Comparison of ENCODE assay signal across 9 mouse cellular contexts in genomic region chr1:151177937-151178271, GRCm38 (mm10). TPM values are rescaled to one million over a fixed set of nuclear protein-coding genes. Genes with fewer than 3 reads are reported as not detected.
A peak's percentile ranks its signal among the peaks of the same experiment; 100 is the strongest.
DNase-seq lines count a peak whose midpoint lies in the region; ATAC-seq and TF ChIP-seq lines count a peak whose summit lies in the region.
"Had no signal": no experiment of that assay in that cellular context is flagged by ENCODE, and none has a peak within 500 bp of the region (broad histone marks: within the 10 kb centered on the region; RNA-seq: fewer than 3 reads in every experiment).

No protein-coding gene starts in this region.

- WGBS in kidney, adult 2 months: 15% methylated on average over 4 of the region's 4 CpGs
- 6% methylated on average over 4 of the region's 4 CpGs for WGBS in hindbrain, embryonic 12.5 days
- WGBS in midbrain, embryonic 10.5 days: 11% methylated on average over 4 of the region's 4 CpGs

- ATAC-seq in hindbrain, embryonic 12.5 days (ENCODE audit: low FRiP score): no peak

- peak overlapping the region; percentile 36 for H3K4me2 ChIP-seq in hindbrain, embryonic 12.5 days (replicated peaks)

- no peaks in the 10 kb centered on the region for H3K36me3 ChIP-seq in kidney, adult 2 months (ENCODE audit: control insufficient read depth, insufficient read depth, low read length)
- no peaks in the 10 kb centered on the region for H3K36me3 ChIP-seq in hindbrain, embryonic 12.5 days
- H3K36me3 ChIP-seq in midbrain, embryonic 10.5 days: no peaks in the 10 kb centered on the region

- no peak for TF ChIP-seq CTCF in kidney, adult 2 months (conservative IDR thresholded peaks at IDR 0.05; ENCODE audit: insufficient read depth, insufficient read length, low read depth, low read length)

- peak overlapping the region; percentile 37; the same call in 1 of the 2 replicates for H3K4me3 ChIP-seq in kidney, adult 2 months (ENCODE audit: insufficient read depth, low read depth, low read length)
- peak overlapping the region; percentile 44 for H3K4me3 ChIP-seq in brown adipose tissue, adult 24 weeks (ENCODE audit: insufficient read depth, low read depth, low read length)
- peak overlapping the region; percentile 7 for H3K4me3 ChIP-seq in hindbrain, embryonic 12.5 days
- H3K4me3 ChIP-seq in midbrain, embryonic 10.5 days: peak overlapping the region; percentile 44

- no peaks in the 10 kb centered on the region for H3K9me3 ChIP-seq in hindbrain, embryonic 12.5 days (replicated peaks)
- H3K9me3 ChIP-seq in midbrain, embryonic 10.5 days (replicated peaks): no peaks in the 10 kb centered on the region

- H3K27me3 ChIP-seq in kidney, adult 2 months (replicated peaks; ENCODE audit: control insufficient read depth, insufficient read depth, low read length): no peaks in the 10 kb centered on the region
- no peaks in the 10 kb centered on the region for H3K27me3 ChIP-seq in hindbrain, embryonic 12.5 days
- peaks cover 8% of the 10 kb centered on the region; the same call in 1 of the 2 replicates for H3K27me3 ChIP-seq in midbrain, embryonic 10.5 days (ENCODE audit: low read depth, poor library complexity, severe bottlenecking)

- peaks cover 10% of the 10 kb centered on the region; the same call in 1 of the 2 replicates for H3K4me1 ChIP-seq in kidney, adult 2 months (ENCODE audit: control insufficient read depth, insufficient read depth, low read length)
- H3K4me1 ChIP-seq in brown adipose tissue, adult 24 weeks (ENCODE audit: control insufficient read depth, insufficient read depth, insufficient read length, low read length): no peaks in the 10 kb centered on the region
- H3K4me1 ChIP-seq in hindbrain, embryonic 12.5 days: peaks cover 13% of the 10 kb centered on the region
- H3K4me1 ChIP-seq in midbrain, embryonic 10.5 days: peaks cover 31% of the 10 kb centered on the region

- H3K27ac ChIP-seq in kidney, adult 2 months (ENCODE audit: insufficient read depth, low read depth, low read length): peak overlapping the region; percentile 100
- H3K27ac ChIP-seq in brown adipose tissue, adult 24 weeks (replicated peaks; ENCODE audit: low read depth, low read length): peak overlapping the region; percentile 44
- 0 out of 2 replicates have a peak overlapping the region, but pooled peaks have one; percentile 24 for H3K27ac ChIP-seq in hindbrain, embryonic 12.5 days
- peak overlapping the region; percentile 71 for H3K27ac ChIP-seq in midbrain, embryonic 10.5 days (replicated peaks)

- DNase-seq in kidney, adult 2 months: no peak
- no peak for DNase-seq in kidney, adult 11 months
- no peak for DNase-seq in midbrain, embryonic 10.5 days (ENCODE audit: low spot score)
- no peak for DNase-seq in left cerebral cortex, postnatal 10 days (ENCODE audit: extremely low spot score in 1 of 2, low spot score in 2 of 2)
- no peak for DNase-seq in layer of hippocampus, adult 9-10 months (ENCODE audit: low spot score)
- no peak for DNase-seq in layer of hippocampus, postnatal 25 days (ENCODE audit: extremely low spot score in 1 of 2, low spot score in 1 of 2)

- TF ChIP-seq POLR2A in kidney, adult 2 months (IDR thresholded peaks at IDR 0.05; ENCODE audit: low read depth, low read length): no peak

- no peak overlapping the region for H3K9ac ChIP-seq in hindbrain, embryonic 12.5 days

- intact Hi-C loops in left cerebral cortex, postnatal 10 days (cut with DNase I): no loop called here

RNA-seq across cellular contexts. Expression of gene Gm47985, which starts 4.4 kb away (rescaled TPM):
- not detected in 2 replicates for polyA plus RNA-seq in kidney, adult 2 months (2012; rRNA removed)
- not detected in 2 replicates for polyA plus RNA-seq in brown adipose tissue, adult 24 weeks (2012; ENCODE audit: insufficient read depth, insufficient read length, missing spikeins)
- 0.95 and 0.96 TPM in 2 replicates for polyA plus RNA-seq in hindbrain, embryonic 12.5 days (2016; fragmentation: Nextera tagmentation; extraction: Ambion mirVana)
- 0.09 and 0.23 TPM in 2 replicates for polyA plus RNA-seq in midbrain, embryonic 10.5 days (2016; fragmentation: Nextera tagmentation; extraction: Ambion mirVana)
- not detected for total RNA-seq in left cerebral cortex, postnatal 10 days (2021)
- total RNA-seq in layer of hippocampus, postnatal 25 days (2021): not detected
- total RNA-seq: hematopoietic stem cell, adult 5-6 weeks had no signal

RNA-seq across cellular contexts. Expression of gene Gm8947, which starts 14.3 kb away (rescaled TPM):
- 0.31 and 0.54 TPM in 2 replicates for polyA plus RNA-seq in kidney, adult 2 months (2012; rRNA removed)
- polyA plus RNA-seq in brown adipose tissue, adult 24 weeks (2012; ENCODE audit: insufficient read depth, insufficient read length, missing spikeins): not detected in 2 replicates
- not detected in 2 replicates for polyA plus RNA-seq in hindbrain, embryonic 12.5 days (2016; fragmentation: Nextera tagmentation; extraction: Ambion mirVana)
- 0.22 and 0.23 TPM in 2 replicates for polyA plus RNA-seq in midbrain, embryonic 10.5 days (2016; fragmentation: Nextera tagmentation; extraction: Ambion mirVana)
- not detected for total RNA-seq in left cerebral cortex, postnatal 10 days (2021)
- not detected for total RNA-seq in layer of hippocampus, postnatal 25 days (2021)
- total RNA-seq: hematopoietic stem cell, adult 5-6 weeks had no signal

RNA-seq across cellular contexts. Expression of gene Gm47995, which starts 20.3 kb away (rescaled TPM):
- not detected in 2 replicates for polyA plus RNA-seq in kidney, adult 2 months (2012; rRNA removed)
- not detected in 2 replicates for polyA plus RNA-seq in brown adipose tissue, adult 24 weeks (2012; ENCODE audit: insufficient read depth, insufficient read length, missing spikeins)
- polyA plus RNA-seq in hindbrain, embryonic 12.5 days (2016; fragmentation: Nextera tagmentation; extraction: Ambion mirVana): not detected in 2 replicates
- polyA plus RNA-seq in midbrain, embryonic 10.5 days (2016; fragmentation: Nextera tagmentation; extraction: Ambion mirVana): not detected in 2 replicates
- not detected for total RNA-seq in left cerebral cortex, postnatal 10 days (2021)
- not detected for total RNA-seq in layer of hippocampus, postnatal 25 days (2021)
- total RNA-seq: hematopoietic stem cell, adult 5-6 weeks had no signal

RNA-seq across cellular contexts. Expression of gene 3110040M04Rik, which starts 26.0 kb away (rescaled TPM):
- polyA plus RNA-seq in kidney, adult 2 months (2012; rRNA removed): 0.13 and 0.19 TPM in 2 replicates
- not detected in 2 replicates for polyA plus RNA-seq in brown adipose tissue, adult 24 weeks (2012; ENCODE audit: insufficient read depth, insufficient read length, missing spikeins)
- polyA plus RNA-seq in hindbrain, embryonic 12.5 days (2016; fragmentation: Nextera tagmentation; extraction: Ambion mirVana): 0.48 and 0.57 TPM in 2 replicates
- polyA plus RNA-seq in midbrain, embryonic 10.5 days (2016; fragmentation: Nextera tagmentation; extraction: Ambion mirVana): not detected in 2 replicates
- total RNA-seq in left cerebral cortex, postnatal 10 days (2021): not detected
- total RNA-seq in layer of hippocampus, postnatal 25 days (2021): not detected
- total RNA-seq: hematopoietic stem cell, adult 5-6 weeks had no signal

RNA-seq across cellular contexts. Expression of gene Gm47996, which starts 32.0 kb away (rescaled TPM):
- polyA plus RNA-seq in kidney, adult 2 months (2012; rRNA removed): not detected in 2 replicates
- polyA plus RNA-seq in brown adipose tissue, adult 24 weeks (2012; ENCODE audit: insufficient read depth, insufficient read length, missing spikeins): not detected in 2 replicates
- polyA plus RNA-seq in hindbrain, embryonic 12.5 days (2016; fragmentation: Nextera tagmentation; extraction: Ambion mirVana): 0.33 TPM in 1 of 2 replicates, not detected in the other
- polyA plus RNA-seq in midbrain, embryonic 10.5 days (2016; fragmentation: Nextera tagmentation; extraction: Ambion mirVana): 0.15 TPM in 1 of 2 replicates, not detected in the other
- total RNA-seq in left cerebral cortex, postnatal 10 days (2021): not detected
- not detected for total RNA-seq in layer of hippocampus, postnatal 25 days (2021)

Comparison
In these comparisons a context has a peak if more than half of its experiments do, and no peak if none do; other contexts are left out.
1. H3K27ac ChIP-seq: peak in every context shown above with its lines; median percentile 100 in kidney, adult 2 months; 71 in midbrain, embryonic 10.5 days; 44 in brown adipose tissue, adult 24 weeks; 24 in hindbrain, embryonic 12.5 days.